Mouse (Mus musculus) limb, embryonic 15.5 days (tissue): ENCODE results near the gene Tmed9. TPM values are rescaled to one million over a fixed set of nuclear protein-coding genes. Genes with fewer than 3 reads are reported as not detected.
"Not testable (repeated sequence)": the region's sequence is repeated elsewhere in the genome, so short reads cannot be mapped to it uniquely, and the experiment has no call there.

ENCODE experiments used
- ATAC-seq: fragments of 200-750 bp; cut with Nextera tagmentation; 2 replicates; pipeline ENCODE4 v1.8.0; 2017; ENCODE audit warnings: low read depth, moderate TSS enrichment; ENCODE audit not compliant: insufficient number of reproducible peaks, low FRiP score, low TSS enrichment
- H3K27ac ChIP-seq: fragments of 300-500 bp; sonication (generic); 2 replicates; pipeline ENCODE4 v1.5.1; 2015; ENCODE audit warnings: moderate library complexity, mild to moderate bottlenecking, inconsistent platforms
- H3K27me3 ChIP-seq: fragments of 300-500 bp; sonication (generic); 2 replicates; pipeline ENCODE4 v1.6.1; 2015; ENCODE audit warnings: inconsistent platforms
- H3K36me3 ChIP-seq: fragments of 300-500 bp; sonication (generic); 2 replicates; pipeline ENCODE4 v1.6.1; 2015; ENCODE audit warnings: inconsistent platforms
- H3K4me1 ChIP-seq: fragments of 300-500 bp; sonication (generic); 2 replicates; pipeline ENCODE4 v1.6.1; 2015; ENCODE audit warnings: inconsistent platforms
- H3K4me2 ChIP-seq: fragments of 300-500 bp; sonication (generic); 2 replicates; pipeline ENCODE4 v1.6.1; 2015; ENCODE audit warnings: mild to moderate bottlenecking, inconsistent platforms
- H3K4me3 ChIP-seq: fragments of 300-500 bp; sonication (generic); 2 replicates; pipeline ENCODE4 v1.5.1; 2015; ENCODE audit warnings: mild to moderate bottlenecking, inconsistent platforms
- H3K9ac ChIP-seq: fragments of 300-500 bp; sonication (generic); 2 replicates; pipeline ENCODE4 v1.6.1; 2015; ENCODE audit warnings: inconsistent platforms
- H3K9me3 ChIP-seq: fragments of 300-500 bp; sonication (generic); 2 replicates; pipeline ENCODE4 v1.6.1; 2016; ENCODE audit warnings: inconsistent platforms
- WGBS: fragments of 180-500 bp; shearing (Covaris S2); methylation state at CpG from one replicate; pipeline ENCODE4 v1.1.7; 2015; 5-methylcytosine and 5-hydroxymethylcytosine counted together
- polyA plus RNA-seq: library from polyadenylated mRNA; unstranded; fragments of >200 nt; fragmentation: Nextera tagmentation; extraction: Ambion mirVana; gene quantifications from 2 replicates; pipeline ENCODE4 v1.2.1, GENCODE M21; 2015

Gene Tmed9
- polyA plus RNA-seq, 1 experiment from 2014 or later, result 263 TPM

- ATAC-seq, result 0 out of 2 replicates have a peak, but pooled peaks have one; percentile 9
- Histone ChIP-seq H3K9ac (peak overlapping the region; percentile 35), H3K4me2 (peak overlapping the region; percentile 61), H3K4me3 (peak overlapping the region; percentile 68), H3K27ac (peak overlapping the region; percentile 87), H3K4me1 (peaks cover 18% of the 10 kb centered on the region), H3K36me3 (peaks cover 19% of the 10 kb centered on the region)
- H3K27me3 ChIP-seq, H3K9me3 ChIP-seq: not testable (repeated sequence)
- 21% methylated on average over 20 of the region's 20 CpGs for WGBS
Observed at GRCm38 (mm10) chr13:55622156-55622648, 48.7 kb downstream of the Tmed9 start.

DNA sequence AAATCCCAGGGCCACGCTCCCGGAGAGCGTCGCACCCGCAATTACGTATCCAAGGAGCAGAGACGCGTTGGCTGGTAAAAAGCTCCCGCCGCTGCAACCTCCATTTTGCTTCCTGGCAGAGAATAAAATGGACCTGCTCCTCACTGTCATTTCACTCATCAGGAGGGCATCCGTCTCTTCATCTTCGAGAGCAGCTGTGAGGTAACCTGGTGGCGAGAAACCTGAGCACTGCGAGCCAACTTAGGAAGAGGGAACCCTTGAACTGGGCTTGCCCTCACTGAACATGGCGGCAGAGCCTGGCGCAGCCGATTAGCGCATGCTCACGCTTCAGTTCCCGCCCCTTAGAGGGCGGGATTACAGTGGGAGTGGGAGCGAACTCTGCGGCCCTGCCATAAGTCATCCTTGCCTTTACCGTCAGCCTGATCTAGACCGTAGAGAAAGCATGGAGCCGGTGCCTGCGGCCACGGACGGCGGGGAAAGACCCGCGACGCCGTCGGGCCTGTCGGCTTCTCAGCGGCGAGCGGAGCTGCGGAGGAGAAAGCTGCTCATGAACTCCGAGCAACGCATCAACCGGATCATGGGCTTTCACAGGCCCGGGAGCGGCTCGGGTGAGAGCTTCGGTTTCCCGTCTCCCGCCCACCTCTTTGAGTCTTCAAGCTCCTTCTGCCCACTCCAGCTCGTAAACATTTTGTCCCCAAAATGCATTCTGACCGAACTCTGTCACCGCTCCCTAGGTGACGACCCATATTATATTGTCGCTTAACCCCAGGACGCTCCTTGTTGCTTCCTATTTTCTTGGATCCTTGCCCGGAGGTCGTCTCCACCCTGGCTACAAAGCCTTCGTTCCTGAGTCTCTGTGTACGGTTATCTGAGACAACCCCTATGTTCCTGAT, 49.4 kb downstream of the Tmed9 start, which contains the start of gene Caml:
Gene Caml (plus strand): TSS at position 357 of the 893 bp plus-strand sequence.
- Histone ChIP-seq H3K36me3 (peaks cover 21% of the 10 kb centered on the region), H3K9ac (peak within 1 kb of the TSS; percentile 67), H3K4me2 (peak within 1 kb of the TSS; percentile 61), H3K4me1 (peaks cover 18% of the 10 kb centered on the region), H3K9me3 (no peaks in the 10 kb centered on the region), H3K27ac (peak within 1 kb of the TSS; percentile 87), H3K4me3 (peak within 1 kb of the TSS; percentile 68), H3K27me3 (no peaks in the 10 kb centered on the region)
- peak; percentile 92 for ATAC-seq
- under 1% methylated on average over 59 of the region's 59 CpGs for WGBS

GRCm38 (mm10) chr13:55634639-55635127, 61.2 kb downstream of the Tmed9 start, which contains the start of gene Ddx46:
Gene Ddx46 (plus strand): TSS chr13:55635027.
- H3K27me3 ChIP-seq, result no peaks in the 10 kb centered on the region
- H3K27ac ChIP-seq, result no peak within 1 kb of the TSS
- 6% methylated on average over 30 of the region's 30 CpGs for WGBS
- peak within 1 kb of the TSS; percentile 98 for H3K4me3 ChIP-seq
- ATAC-seq, result peak; percentile 78; the same call in 1 of the 2 replicates
- H3K9ac ChIP-seq, result peak within 1 kb of the TSS; percentile 93
- peaks cover 56% of the 10 kb centered on the region for H3K36me3 ChIP-seq
- peaks cover 15% of the 10 kb centered on the region for H3K4me1 ChIP-seq
- no peaks in the 10 kb centered on the region for H3K9me3 ChIP-seq
- peak within 1 kb of the TSS; percentile 69 for H3K4me2 ChIP-seq

DNA sequence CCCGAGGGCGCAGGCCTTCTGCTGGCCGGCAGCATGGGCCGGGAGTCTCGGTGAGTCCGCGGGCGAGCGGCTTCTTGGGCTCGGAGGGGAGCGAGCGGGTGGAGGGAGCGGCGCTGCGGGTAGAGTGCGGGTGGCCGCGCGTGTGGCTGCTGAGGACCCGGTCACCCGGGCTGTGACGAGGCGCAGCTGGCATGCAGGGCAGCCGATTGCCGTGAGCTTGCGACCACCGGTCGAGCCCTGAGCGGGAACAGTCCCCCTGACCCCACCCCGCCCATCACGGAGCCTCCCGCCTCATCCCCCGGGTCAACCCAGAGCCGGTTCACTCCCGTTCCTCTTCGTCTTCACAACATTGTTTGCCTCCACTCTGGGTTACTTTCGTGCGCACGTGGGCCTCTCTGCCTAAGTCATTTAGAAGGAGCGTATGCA, 61.6 kb downstream of the Tmed9 start:
- peak overlapping the region; percentile 98 for H3K4me3 ChIP-seq
- H3K4me2 ChIP-seq, result peak overlapping the region; percentile 69
- H3K36me3 ChIP-seq, result peaks cover 57% of the 10 kb centered on the region
- ATAC-seq, result 0 out of 2 replicates have a peak, but pooled peaks have one; percentile 55
- no peaks in the 10 kb centered on the region for H3K9me3 ChIP-seq
- WGBS, result 0% methylated on average over 40 of the region's 40 CpGs
- H3K27me3 ChIP-seq, result no peaks in the 10 kb centered on the region
- H3K9ac ChIP-seq, result peak overlapping the region; percentile 93
- peaks cover 15% of the 10 kb centered on the region for H3K4me1 ChIP-seq
- no peak overlapping the region for H3K27ac ChIP-seq

- H3K9ac ChIP-seq, result no peak overlapping the region
- H3K4me3 ChIP-seq, result peak overlapping the region; percentile 98
- no peak overlapping the region for H3K27ac ChIP-seq
- ATAC-seq, result no peak
- WGBS, result 89% methylated on average over 14 of the region's 14 CpGs
- H3K4me2 ChIP-seq, result 0 out of 2 replicates have a peak overlapping the region, but pooled peaks have one; percentile 2
- no peaks in the 10 kb centered on the region for H3K9me3 ChIP-seq
- H3K4me1 ChIP-seq, result peaks cover 15% of the 10 kb centered on the region
- H3K36me3 ChIP-seq, result peaks cover 57% of the 10 kb centered on the region
- H3K27me3 ChIP-seq, result no peaks in the 10 kb centered on the region
Observed at GRCm38 (mm10) chr13:55636185-55636983, 62.9 kb downstream of the Tmed9 start.

DNA sequence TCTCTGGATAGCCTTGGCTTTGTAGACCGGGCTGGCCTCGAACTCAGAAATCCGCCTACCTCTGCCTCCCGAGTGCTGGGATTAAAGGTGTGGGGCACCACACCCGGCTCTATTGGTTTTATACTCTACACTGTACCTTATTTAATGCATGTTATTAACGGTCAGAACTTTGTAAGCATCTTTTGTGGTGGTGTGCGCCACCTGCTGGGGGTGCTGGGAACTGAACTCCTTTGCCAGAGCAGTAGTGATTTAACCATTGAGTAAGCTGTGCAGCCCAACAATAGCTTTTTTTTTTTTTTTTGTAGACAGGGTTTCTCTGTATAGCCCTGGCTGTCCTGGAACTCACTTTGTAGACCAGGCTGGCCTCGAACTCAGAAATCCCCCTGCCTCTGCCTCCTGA, 66.9 kb downstream of the Tmed9 start:
- H3K27me3 ChIP-seq, H3K27ac ChIP-seq, H3K9ac ChIP-seq, ATAC-seq, H3K9me3 ChIP-seq, H3K4me1 ChIP-seq, H3K4me3 ChIP-seq, H3K4me2 ChIP-seq: not testable (repeated sequence)
- WGBS, result 45% methylated on average over 8 of the region's 8 CpGs
- H3K36me3 ChIP-seq, result peaks cover 66% of the 10 kb centered on the region

GRCm38 (mm10) chr13:55644525-55644924, 71.0 kb downstream of the Tmed9 start:
- no peaks in the 10 kb centered on the region for H3K9me3 ChIP-seq
- no peaks in the 10 kb centered on the region for H3K27me3 ChIP-seq
- peaks cover 82% of the 10 kb centered on the region for H3K36me3 ChIP-seq
- ATAC-seq, result no peak
- H3K4me2 ChIP-seq, result no peak overlapping the region
- H3K4me3 ChIP-seq, result no peak overlapping the region
- H3K4me1 ChIP-seq, result no peaks in the 10 kb centered on the region
- no peak overlapping the region for H3K27ac ChIP-seq
- H3K9ac ChIP-seq, result no peak overlapping the region
- 88% methylated on average over 2 of the region's 2 CpGs for WGBS

Other genes starting within 250 kb of the Tmed9 start
- 43.8 and 46.2 TPM in 2 replicates for gene Mxd3, start 243.9 kb upstream of the Tmed9 start, polyA plus RNA-seq
- gene Lman2, start 210.9 kb upstream of the Tmed9 start, polyA plus RNA-seq, result 104 and 109 TPM in 2 replicates
- gene Rgs14, start 204.0 kb upstream of the Tmed9 start, polyA plus RNA-seq, result 1.4 and 2.4 TPM in 2 replicates
- gene Slc34a1, start 175.5 kb upstream of the Tmed9 start, polyA plus RNA-seq, result 0.20 TPM in 1 of 2 replicates, not detected in the other
- not detected in 2 replicates for gene Pfn3, start 158.5 kb upstream of the Tmed9 start, polyA plus RNA-seq
- gene F12, start 146.9 kb upstream of the Tmed9 start, polyA plus RNA-seq, result 0.17 TPM in 1 of 2 replicates, not detected in the other
- gene Grk6, start 128.7 kb upstream of the Tmed9 start, polyA plus RNA-seq, result 34.3 and 39.0 TPM in 2 replicates
- 0.38 and 1.2 TPM in 2 replicates for gene Prr7, start 109.5 kb upstream of the Tmed9 start, polyA plus RNA-seq
- gene Dbn1, start 85.6 kb upstream of the Tmed9 start, polyA plus RNA-seq, result 162 and 172 TPM in 2 replicates
- 147 and 213 TPM in 2 replicates for gene Pdlim7, start 60.1 kb upstream of the Tmed9 start, polyA plus RNA-seq
- 4.7 and 5.7 TPM in 2 replicates for gene Dok3, start 44.4 kb upstream of the Tmed9 start, polyA plus RNA-seq
- 56.1 and 56.7 TPM in 2 replicates for gene Ddx41, start 37.1 kb upstream of the Tmed9 start, polyA plus RNA-seq
- 34.8 and 35.4 TPM in 2 replicates for gene Fam193b, start 2.6 kb upstream of the Tmed9 start, polyA plus RNA-seq
- gene B4galt7, start 26.2 kb downstream of the Tmed9 start, polyA plus RNA-seq, result 34.0 TPM in 2 replicates
- gene Caml, start 49.3 kb downstream of the Tmed9 start, polyA plus RNA-seq, result 56.0 and 57.8 TPM in 2 replicates
- 30.7 and 33.4 TPM in 2 replicates for gene Ddx46, start 61.3 kb downstream of the Tmed9 start, polyA plus RNA-seq
- 47.0 and 54.3 TPM in 2 replicates for gene B230219D22Rik, start 119.4 kb downstream of the Tmed9 start, polyA plus RNA-seq
- gene Txndc15, start 140.9 kb downstream of the Tmed9 start, polyA plus RNA-seq, result 101 and 103 TPM in 2 replicates
- 44.3 and 44.5 TPM in 2 replicates for gene Pcbd2, start 153.6 kb downstream of the Tmed9 start, polyA plus RNA-seq
- 0.22 TPM in 1 of 2 replicates, not detected in the other for gene Catsper3, start 210.8 kb downstream of the Tmed9 start, polyA plus RNA-seq